Mouse (Mus musculus) thymus, adult 2 months (tissue): Measurements from ENCODE around the gene Dctpp1.
A peak's percentile ranks its signal among the peaks of the same experiment; 100 is the strongest.

Experiments
- CTCF ChIP-seq: fragments of 200-500 bp; IDR thresholded peaks from 2 replicates; pipeline ENCODE4 v1.5.1; 2012; ENCODE audit warnings: mild to moderate bottlenecking, control low read depth, low read length, moderate library complexity, borderline replicate concordance; ENCODE audit not compliant: control insufficient read depth, poor library complexity, insufficient read depth; ENCODE audit errors: extremely low read depth
- POLR2A ChIP-seq: fragments of 200-500 bp; IDR thresholded peaks from 2 replicates; pipeline ENCODE4 v1.6.1; 2012; ENCODE audit warnings: mild to moderate bottlenecking, low read length, control low read depth, moderate library complexity; ENCODE audit not compliant: control insufficient read depth, poor library complexity, insufficient read depth; ENCODE audit errors: extremely low read depth

GRCm38 (mm10) chr7:127208553-127209438 is 51.7 kb downstream of the Dctpp1 start, which contains the start of gene Mylpf:
- TF ChIP-seq POLR2A (no peak), CTCF (peak; percentile 52; the same call in 1 of the 2 replicates)
